In the genomic region with DNA sequence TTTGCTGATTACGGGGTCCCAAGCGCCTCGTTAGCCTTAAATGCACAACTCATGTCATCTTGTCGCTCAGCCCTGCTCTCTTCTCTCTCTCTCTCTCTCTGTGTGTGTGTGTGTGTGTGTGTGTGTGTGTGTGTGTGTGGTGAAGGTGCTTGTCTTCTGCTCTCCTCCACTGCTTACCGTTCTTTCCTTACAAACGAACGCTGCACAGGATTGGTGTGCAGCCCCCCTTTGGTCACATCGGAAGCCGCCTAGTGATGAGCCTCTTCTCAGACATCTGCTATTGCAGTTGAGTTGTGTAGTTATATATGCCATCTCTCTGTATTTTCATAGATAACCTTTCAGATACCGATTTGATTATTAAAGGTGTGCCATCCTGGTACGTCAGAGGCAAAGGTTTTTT, we compare ENCODE assay signal across 8 mouse cellular contexts. TPM values are rescaled to one million over a fixed set of nuclear protein-coding genes. Genes with fewer than 3 reads are reported as not detected.
DNase-seq lines count a peak whose midpoint lies in the region; ATAC-seq and TF ChIP-seq lines count a peak whose summit lies in the region.

No protein-coding gene starts in this region.

- no peak for TF ChIP-seq CTCF in bone marrow, adult 2 months (IDR thresholded peaks at IDR 0.05; ENCODE audit: control insufficient read depth, insufficient read depth, low read length)

- peaks cover 38% of the 10 kb centered on the region for H3K27me3 ChIP-seq in kidney, embryonic 15.5 days
- no peaks in the 10 kb centered on the region for H3K27me3 ChIP-seq in hindbrain, embryonic 10.5 days (ENCODE audit: insufficient read depth, poor library complexity, severe bottlenecking)
- no peaks in the 10 kb centered on the region for H3K27me3 ChIP-seq in midbrain, embryonic 10.5 days (ENCODE audit: low read depth, poor library complexity, severe bottlenecking)

- H3K9me3 ChIP-seq in kidney, embryonic 15.5 days (replicated peaks) = no peaks in the 10 kb centered on the region
- no peaks in the 10 kb centered on the region for H3K9me3 ChIP-seq in hindbrain, embryonic 10.5 days
- no peaks in the 10 kb centered on the region for H3K9me3 ChIP-seq in midbrain, embryonic 10.5 days (replicated peaks)

- TF ChIP-seq POLR2A in bone marrow, adult 2 months (IDR thresholded peaks at IDR 0.05; ENCODE audit: borderline replicate concordance, control insufficient read depth, low read depth, low read length) = no peak

- no peak for DNase-seq in kidney, adult 8-10 months
- no peak for DNase-seq in hindbrain, embryonic 10.5 days (ENCODE audit: low spot score)
- DNase-seq in midbrain, embryonic 10.5 days (ENCODE audit: low spot score) = no peak
- no peak for DNase-seq in urinary bladder, postnatal 4 days (ENCODE audit: low spot score in 2 of 2)
- no peak for DNase-seq in left cerebral cortex, adult 18-20 months (ENCODE audit: low spot score in 2 of 2)
- DNase-seq in gastrocnemius, adult 18-20 months (ENCODE audit: low spot score) = no peak

- WGBS in kidney, embryonic 15.5 days = 4% methylated on average over 11 of the region's 11 CpGs
- 2% methylated on average over 11 of the region's 11 CpGs for WGBS in bone marrow, adult 2 months
- 5% methylated on average over 11 of the region's 11 CpGs for WGBS in hindbrain, embryonic 10.5 days
- 5% methylated on average over 11 of the region's 11 CpGs for WGBS in midbrain, embryonic 10.5 days

- H3K36me3 ChIP-seq in kidney, embryonic 15.5 days = no peaks in the 10 kb centered on the region
- H3K36me3 ChIP-seq in hindbrain, embryonic 10.5 days = no peaks in the 10 kb centered on the region
- H3K36me3 ChIP-seq in midbrain, embryonic 10.5 days = no peaks in the 10 kb centered on the region

- peak overlapping the region; percentile 90 for H3K27ac ChIP-seq in kidney, embryonic 15.5 days
- peak overlapping the region; percentile 91 for H3K27ac ChIP-seq in bone marrow, adult 2 months (ENCODE audit: control insufficient read depth, insufficient read depth, low read depth, low read length, poor library complexity)
- H3K27ac ChIP-seq in hindbrain, embryonic 10.5 days = peak overlapping the region; percentile 98
- peak overlapping the region; percentile 97 for H3K27ac ChIP-seq in midbrain, embryonic 10.5 days (replicated peaks)

- H3K9ac ChIP-seq in kidney, embryonic 15.5 days = peak overlapping the region; percentile 62

- peak overlapping the region; percentile 75 for H3K4me3 ChIP-seq in kidney, embryonic 15.5 days (replicated peaks)
- H3K4me3 ChIP-seq in bone marrow, adult 2 months (replicated peaks; ENCODE audit: control insufficient read depth, low read depth, low read length) = peak overlapping the region; percentile 82
- peak overlapping the region; percentile 97 for H3K4me3 ChIP-seq in hindbrain, embryonic 10.5 days
- H3K4me3 ChIP-seq in midbrain, embryonic 10.5 days = peak overlapping the region; percentile 99

- ATAC-seq in kidney, embryonic 15.5 days (replicated peaks; ENCODE audit: low FRiP score) = peak; percentile 8; the same call in 1 of the 2 replicates

- peak overlapping the region; percentile 95 for H3K4me2 ChIP-seq in kidney, embryonic 15.5 days

- peaks cover 23% of the 10 kb centered on the region for H3K4me1 ChIP-seq in kidney, embryonic 15.5 days
- H3K4me1 ChIP-seq in bone marrow, adult 2 months (ENCODE audit: control insufficient read depth, insufficient read depth, low read length) = peaks cover 6% of the 10 kb centered on the region
- peaks cover 76% of the 10 kb centered on the region for H3K4me1 ChIP-seq in hindbrain, embryonic 10.5 days (replicated peaks)
- peaks cover 63% of the 10 kb centered on the region for H3K4me1 ChIP-seq in midbrain, embryonic 10.5 days

RNA-seq across cellular contexts. Expression of a gene that starts 1.1 kb away (rescaled TPM):
- 2.9 TPM in 2 replicates for polyA plus RNA-seq in kidney, embryonic 15.5 days (2015; fragmentation: Nextera tagmentation; extraction: Ambion mirVana)
- polyA plus RNA-seq in bone marrow, adult 2 months (2011; ENCODE audit: insufficient read depth, insufficient read length, low replicate concordance, missing spikeins) = 1.1 and 5.3 TPM in 2 replicates
- 8.2 and 13.3 TPM in 2 replicates for polyA plus RNA-seq in hindbrain, embryonic 10.5 days (2016; fragmentation: Nextera tagmentation; extraction: Ambion mirVana)
- polyA plus RNA-seq in midbrain, embryonic 10.5 days (2016; fragmentation: Nextera tagmentation; extraction: Ambion mirVana) = 4.6 and 8.3 TPM in 2 replicates
- 10 to 100 TPM; 46.3 to 51.9 TPM for total RNA-seq in left cerebral cortex, adult 18-20 months (2021)
- not detected for total RNA-seq in gastrocnemius, adult 18-20 months (2021)
